Mouse (Mus musculus): ENCODE measurements around the gene Gm3383. TPM values are rescaled to one million over a fixed set of nuclear protein-coding genes. Genes with fewer than 3 reads are reported as not detected.
A peak's percentile ranks its signal among the peaks of the same experiment; 100 is the strongest.
"Not testable (repeated sequence)": the region's sequence is repeated elsewhere in the genome, so short reads cannot be mapped to it uniquely, and the experiment has no call there.

Gm3383 gene
- polyA plus RNA-seq (2016; fragmentation: Nextera tagmentation; extraction: Ambion mirVana): 1.6 and 1.8 TPM in 2 replicates

DNA sequence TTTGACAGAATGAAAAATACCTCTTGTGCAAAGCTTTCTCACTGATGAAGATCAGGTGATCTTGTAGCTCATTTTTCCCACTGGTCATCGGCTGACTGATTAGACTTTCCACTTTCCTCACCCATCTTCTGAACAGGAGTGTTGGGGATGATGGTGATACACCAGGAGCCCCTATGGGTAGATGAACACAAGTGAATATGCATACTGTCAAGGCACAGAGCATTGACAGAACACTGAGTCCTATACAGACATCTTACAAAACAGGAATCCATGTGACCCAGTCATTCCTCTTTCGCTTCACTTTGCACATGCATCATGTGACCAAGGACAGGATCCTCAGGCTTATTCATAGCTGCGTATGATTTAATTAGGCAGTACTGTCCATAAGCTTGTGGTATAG lies at the start of gene Gm3383:
Gm3383 (minus strand) TSS at position 101 of the 400 bp plus-strand sequence.
- ATAC-seq (ENCODE audit: low FRiP score, low read depth); H3K4me3 ChIP-seq; H3K9me3 ChIP-seq: not testable (repeated sequence)

DNA sequence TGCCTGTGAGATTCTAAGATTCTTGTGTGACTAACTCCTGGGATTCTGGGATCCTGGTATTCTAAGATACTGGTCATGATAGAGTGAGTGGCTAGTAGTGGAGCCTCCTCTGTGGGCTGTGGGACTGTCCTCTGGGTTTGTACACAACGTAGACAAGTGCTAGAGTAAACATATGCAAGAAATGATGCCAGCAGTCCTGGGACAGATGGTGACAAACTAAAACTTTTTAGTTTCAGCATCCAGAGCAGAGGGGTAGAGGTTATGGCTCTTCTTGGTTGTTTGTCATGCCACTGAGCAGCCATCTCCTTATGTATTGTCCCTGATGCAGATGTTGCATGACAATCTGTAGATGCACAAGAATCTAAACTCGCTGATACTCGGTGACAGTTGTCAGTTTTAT lies 48.1 kb upstream of the Gm3383 start:
- H3K9ac ChIP-seq; H3K9me3 ChIP-seq; H3K4me3 ChIP-seq; H3K4me2 ChIP-seq (replicated peaks); H3K27ac ChIP-seq; H3K36me3 ChIP-seq; H3K4me1 ChIP-seq; ATAC-seq (ENCODE audit: low FRiP score, low read depth); H3K27me3 ChIP-seq (replicated peaks): not testable (repeated sequence)
- WGBS: 85% methylated on average over 3 of the region's 3 CpGs

More for the DNA sequence above, at the start of gene Gm3383:
- not testable (repeated sequence) for H3K27ac ChIP-seq; H3K4me2 ChIP-seq (replicated peaks); H3K9ac ChIP-seq; H3K27me3 ChIP-seq (replicated peaks); H3K4me1 ChIP-seq; H3K36me3 ChIP-seq
- no CpG with 5 or more reads among the region's 3 CpGs for WGBS

- no CpG with 5 or more reads among the region's 3 CpGs for WGBS
- H3K27me3 ChIP-seq (replicated peaks); H3K4me2 ChIP-seq (replicated peaks); H3K27ac ChIP-seq; H3K4me1 ChIP-seq; H3K9ac ChIP-seq; H3K9me3 ChIP-seq; H3K36me3 ChIP-seq; ATAC-seq (ENCODE audit: low FRiP score, low read depth); H3K4me3 ChIP-seq: not testable (repeated sequence)
Observed at GRCm38 (mm10) chr14:5830229-5830628, 22.4 kb upstream of the Gm3383 start, which contains the start of gene Gm3424. Gene Gm3424, minus strand, starts transcription at chr14:5830329.

- not testable (repeated sequence) for H3K9me3 ChIP-seq; H3K36me3 ChIP-seq; H3K4me3 ChIP-seq; H3K27ac ChIP-seq; H3K4me2 ChIP-seq (replicated peaks); H3K9ac ChIP-seq; H3K27me3 ChIP-seq (replicated peaks); H3K4me1 ChIP-seq
- no CpG with 5 or more reads among the region's 47 CpGs for WGBS
- ATAC-seq (ENCODE audit: low FRiP score, low read depth): peak; percentile 72; the same call in 1 of the 2 replicates
Observed at GRCm38 (mm10) chr14:5812699-5813356, 5.0 kb upstream of the Gm3383 start.

DNA sequence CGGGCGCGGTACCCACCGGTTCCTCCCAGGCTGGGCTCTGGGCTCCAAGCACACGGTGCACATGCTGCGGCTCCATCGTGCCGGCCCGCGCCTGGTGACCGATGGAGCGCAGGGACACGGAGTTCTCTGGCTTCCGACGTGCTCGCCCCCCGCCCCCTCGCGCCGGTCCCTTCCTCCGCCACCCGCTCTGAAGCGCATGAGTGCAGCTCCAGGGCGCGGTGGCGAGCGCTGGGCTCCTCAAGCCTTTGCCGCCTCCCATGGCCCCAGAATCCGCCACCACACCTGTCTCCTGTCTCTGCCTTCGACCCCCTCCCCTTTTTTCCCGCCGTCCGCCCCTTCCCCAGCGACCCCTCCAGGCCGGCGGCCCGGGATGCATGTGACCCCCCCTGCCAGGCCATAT lies 66.3 kb downstream of the Gm3383 start, which contains the start of gene Gm3373:
Gm3373 (minus strand) TSS at position 101 of the 400 bp plus-strand sequence.
- not testable (repeated sequence) for H3K4me2 ChIP-seq (replicated peaks); H3K27ac ChIP-seq; H3K4me3 ChIP-seq; H3K9ac ChIP-seq; ATAC-seq (ENCODE audit: low FRiP score, low read depth); H3K9me3 ChIP-seq; H3K27me3 ChIP-seq (replicated peaks); H3K4me1 ChIP-seq; H3K36me3 ChIP-seq
- WGBS: no CpG with 5 or more reads among the region's 37 CpGs

- ATAC-seq (ENCODE audit: low FRiP score, low read depth): not testable (repeated sequence)
Observed at GRCm38 (mm10) chr14:5687357-5687756, 120.4 kb downstream of the Gm3383 start, which contains the start of gene Gm9603. Gene Gm9603, minus strand, starts transcription at chr14:5687457.

GRCm38 (mm10) chr14:5632928-5633327 lies 174.9 kb downstream of the Gm3383 start, which contains the start of gene Gm8265:
Gene Gm8265, minus strand, starts transcription at chr14:5633028.
- H3K9ac ChIP-seq; H3K9me3 ChIP-seq; H3K4me1 ChIP-seq; ATAC-seq (ENCODE audit: low FRiP score, low read depth); H3K27ac ChIP-seq; H3K27me3 ChIP-seq (replicated peaks); H3K4me2 ChIP-seq (replicated peaks); H3K4me3 ChIP-seq; H3K36me3 ChIP-seq: not testable (repeated sequence)
- WGBS: no CpG with 5 or more reads among the region's 1 CpGs

More at GRCm38 (mm10) chr14:5687357-5687756, 120.4 kb downstream of the Gm3383 start, which contains the start of gene Gm9603:
- H3K4me2 ChIP-seq (replicated peaks); H3K9me3 ChIP-seq; H3K27me3 ChIP-seq (replicated peaks); H3K9ac ChIP-seq; H3K27ac ChIP-seq; H3K4me3 ChIP-seq; H3K4me1 ChIP-seq; H3K36me3 ChIP-seq: not testable (repeated sequence)
- no CpG with 5 or more reads among the region's 2 CpGs for WGBS

Other genes with a start within 250 kb of the Gm3383 start
- not detected in 2 replicates for gene Gm8265, start 175.0 kb downstream of the Gm3383 start, polyA plus RNA-seq (2016; fragmentation: Nextera tagmentation; extraction: Ambion mirVana)
- gene Gm9603, start 120.5 kb downstream of the Gm3383 start, polyA plus RNA-seq (2016; fragmentation: Nextera tagmentation; extraction: Ambion mirVana): not detected in 2 replicates
- gene Gm3373, start 66.4 kb downstream of the Gm3383 start, polyA plus RNA-seq (2016; fragmentation: Nextera tagmentation; extraction: Ambion mirVana): 0.23 TPM in 1 of 2 replicates, not detected in the other
- not detected in 2 replicates for gene Gm3424, start 22.3 kb upstream of the Gm3383 start, polyA plus RNA-seq (2016; fragmentation: Nextera tagmentation; extraction: Ambion mirVana)
- 0.10 and 0.47 TPM in 2 replicates for gene Gm8237, start 72.4 kb upstream of the Gm3383 start, polyA plus RNA-seq (2016; fragmentation: Nextera tagmentation; extraction: Ambion mirVana)
- 0.87 and 1.1 TPM in 2 replicates for gene Gm3248, start 153.8 kb upstream of the Gm3383 start, polyA plus RNA-seq (2016; fragmentation: Nextera tagmentation; extraction: Ambion mirVana)
- gene Gm3453, start 171.2 kb upstream of the Gm3383 start, polyA plus RNA-seq (2016; fragmentation: Nextera tagmentation; extraction: Ambion mirVana): not detected in 2 replicates